Mouse (Mus musculus): ENCODE data around the gene Nwd1.

DNA sequence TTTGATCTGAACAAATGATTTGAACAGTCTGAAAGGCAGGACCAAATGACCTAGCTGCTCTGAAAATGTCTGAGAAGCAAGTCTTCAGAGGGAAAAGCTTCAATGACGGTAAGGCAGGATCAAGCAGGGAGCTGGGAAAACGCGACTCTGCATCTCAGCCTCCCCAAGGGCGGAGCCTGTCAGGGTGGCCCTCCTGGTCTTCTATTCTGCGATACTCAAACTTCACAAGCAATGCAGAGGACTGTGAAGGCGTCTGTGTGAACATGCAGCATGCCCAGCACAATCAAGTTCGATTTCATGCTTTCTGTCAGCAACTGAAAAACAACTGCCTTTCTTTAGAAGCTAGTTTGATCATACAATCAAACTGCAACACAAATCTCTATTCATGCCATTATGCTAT, 120.3 kb downstream of the Nwd1 start:
- TF ChIP-seq POLR2A (IDR thresholded peaks at IDR 0.05; ENCODE audit: insufficient read depth, low read length) (no peak), EP300 (IDR thresholded peaks at IDR 0.05; ENCODE audit: insufficient read depth, low read depth, low read length) (no peak), CTCF (IDR thresholded peaks at IDR 0.05; ENCODE audit: low read depth, low read length) (no peak)

All from ES-Bruce4 (cell line).